Mouse (Mus musculus): Measurements from ENCODE around the gene Cd33. TPM values are rescaled to one million over a fixed set of nuclear protein-coding genes. Genes with fewer than 3 reads are reported as not detected.

The Cd33 gene
- total RNA-seq, 2 experiments from 2014 or later = 4.4 to 5.5 TPM

GRCm38 (mm10) chr7:43518341-43518740 is 25.9 kb downstream of the Cd33 start:
- DNase-seq (ENCODE audit: low spot score in 2 of 2) = no peak

GRCm38 (mm10) chr7:43515076-43515475 is 29.2 kb downstream of the Cd33 start:
- DNase-seq (ENCODE audit: low spot score in 2 of 2) = no peak

GRCm38 (mm10) chr7:43512519-43512918 is 31.7 kb downstream of the Cd33 start:
- DNase-seq (ENCODE audit: low spot score in 2 of 2) = no peak

- DNase-seq (ENCODE audit: low spot score in 2 of 2) = no peak
Measured at GRCm38 (mm10) chr7:43511707-43512478, 32.3 kb downstream of the Cd33 start.

GRCm38 (mm10) chr7:43495343-43496021 is 48.7 kb downstream of the Cd33 start:
- DNase-seq (ENCODE audit: low spot score in 2 of 2) = no peak

GRCm38 (mm10) chr7:43490861-43491260 is 53.4 kb downstream of the Cd33 start:
- no peak for DNase-seq (ENCODE audit: low spot score in 2 of 2)

GRCm38 (mm10) chr7:43490182-43490584 is 54.0 kb downstream of the Cd33 start:
- DNase-seq (ENCODE audit: low spot score in 2 of 2) = peak in 1 of 2 experiments; percentile 33

- no peak for DNase-seq (ENCODE audit: low spot score in 2 of 2)
Measured at GRCm38 (mm10) chr7:43489631-43490125, 54.5 kb downstream of the Cd33 start, which contains the start of gene Iglon5. Gene Iglon5 (minus strand): TSS chr7:43490075.

- DNase-seq (ENCODE audit: low spot score in 2 of 2) = no peak
Measured at GRCm38 (mm10) chr7:43488646-43489045, 55.6 kb downstream of the Cd33 start.

GRCm38 (mm10) chr7:43483236-43483635 is 61.0 kb downstream of the Cd33 start:
- DNase-seq (ENCODE audit: low spot score in 2 of 2) = no peak

GRCm38 (mm10) chr7:43482090-43482716 is 62.0 kb downstream of the Cd33 start:
- no peak for DNase-seq (ENCODE audit: low spot score in 2 of 2)

GRCm38 (mm10) chr7:43481191-43481590 is 63.0 kb downstream of the Cd33 start:
- no peak for DNase-seq (ENCODE audit: low spot score in 2 of 2)

- no peak for DNase-seq (ENCODE audit: low spot score in 2 of 2)
Measured at GRCm38 (mm10) chr7:43476376-43476775, 67.9 kb downstream of the Cd33 start.

GRCm38 (mm10) chr7:43475706-43476105 is 68.5 kb downstream of the Cd33 start:
- DNase-seq (ENCODE audit: low spot score in 2 of 2) = no peak

Other genes starting within 250 kb of the Cd33 start
- gene Zfp715, start 231.1 kb downstream of the Cd33 start, total RNA-seq (2021) = 10 to 100 TPM; 20.0 to 21.5 TPM
- under 1 TPM; 0.10 to 0.17 TPM for gene Siglecf, start 193.1 kb downstream of the Cd33 start, total RNA-seq (2021)
- gene Siglecg, start 136.2 kb downstream of the Cd33 start, total RNA-seq (2021) = under 1 TPM in 1 of 2 experiments, not detected in 1; 0.10 TPM
- gene Lim2, start 116.8 kb downstream of the Cd33 start, total RNA-seq (2021) = not detected
- gene Nkg7, start 107.4 kb downstream of the Cd33 start, total RNA-seq (2021) = not detected
- not detected for gene Cldnd2, start 103.6 kb downstream of the Cd33 start, total RNA-seq (2021)
- gene Etfb, start 100.3 kb downstream of the Cd33 start, total RNA-seq (2021) = 100 to 1,000 TPM; 408 to 443 TPM
- 1 to 10 TPM; 1.2 to 1.4 TPM for gene Gm45233, start 100.3 kb downstream of the Cd33 start, total RNA-seq (2021)
- 1 to 10 TPM; 3.7 to 4.9 TPM for gene Vsig10l, start 81.3 kb downstream of the Cd33 start, total RNA-seq (2021)
- under 1 TPM; 0.54 to 0.64 TPM for gene Iglon5, start 54.4 kb downstream of the Cd33 start, total RNA-seq (2021)
- gene 4931406B18Rik, start 38.5 kb downstream of the Cd33 start, total RNA-seq (2021) = not detected
- 1 to 10 TPM; 2.2 to 2.3 TPM for gene Zfp658, start 17.8 kb upstream of the Cd33 start, total RNA-seq (2021)
- 10 to 100 TPM in 1 of 2 experiments, 1 to 10 TPM in 1; 7.8 to 11.8 TPM for gene Zfp719, start 35.2 kb upstream of the Cd33 start, total RNA-seq (2021)
- not detected for gene Zfp819, start 62.7 kb upstream of the Cd33 start, total RNA-seq (2021)
- gene Ceacam18, start 90.3 kb upstream of the Cd33 start, total RNA-seq (2021) = not detected
- gene Siglece, start 115.7 kb upstream of the Cd33 start, total RNA-seq (2021) = 1 to 10 TPM in 1 of 2 experiments, under 1 TPM in 1; 0.91 to 1.1 TPM
- 1 to 10 TPM; 4.9 to 5.4 TPM for gene Ctu1, start 127.6 kb upstream of the Cd33 start, total RNA-seq (2021)
- gene Klk14, start 146.0 kb upstream of the Cd33 start, total RNA-seq (2021) = not detected
- not detected for gene Klk13, start 168.1 kb upstream of the Cd33 start, total RNA-seq (2021)
- gene Klk12, start 224.5 kb upstream of the Cd33 start, total RNA-seq (2021) = not detected
- gene Klk11, start 230.2 kb upstream of the Cd33 start, total RNA-seq (2021) = not detected
- gene Klk10, start 236.6 kb upstream of the Cd33 start, total RNA-seq (2021) = under 1 TPM in 1 of 2 experiments, not detected in 1; 0.18 TPM
- not detected for gene Klk9, start 247.5 kb upstream of the Cd33 start, total RNA-seq (2021)